9 mouse cellular contexts compared by ENCODE assay signal in the genomic region with DNA sequence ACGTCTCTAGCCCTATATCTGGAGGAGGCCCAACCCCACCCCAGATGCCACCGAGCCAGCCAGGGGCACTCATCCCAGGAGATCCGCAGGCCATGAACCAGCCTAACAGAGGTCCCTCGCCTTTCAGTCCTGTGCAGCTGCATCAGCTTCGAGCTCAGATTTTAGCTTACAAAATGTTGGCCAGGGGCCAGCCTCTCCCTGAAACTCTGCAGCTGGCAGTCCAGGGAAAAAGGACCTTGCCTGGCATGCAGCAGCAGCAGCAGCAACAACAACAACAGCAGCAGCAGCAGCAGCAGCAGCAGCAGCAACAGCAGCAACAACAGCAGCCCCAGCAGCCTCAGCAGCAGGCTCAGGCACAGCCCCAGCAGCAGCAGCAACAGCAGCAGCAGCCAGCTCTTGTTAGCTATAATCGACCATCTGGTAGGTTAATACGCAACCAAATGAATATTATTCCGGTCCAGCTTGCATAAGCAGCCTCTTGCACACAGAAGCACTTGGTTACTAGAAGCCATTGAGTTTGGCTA. TPM values are rescaled to one million over a fixed set of nuclear protein-coding genes. Genes with fewer than 3 reads are reported as not detected.
DNase-seq lines count a peak whose midpoint lies in the region; ATAC-seq lines count a peak whose summit lies in the region.
"Had no signal": no experiment of that assay in that cellular context is flagged by ENCODE, and none has a peak within 500 bp of the region (broad histone marks: within the 10 kb centered on the region; RNA-seq: fewer than 3 reads in every experiment).

No protein-coding gene starts in this region.

- no peak overlapping the region for H3K4me3 ChIP-seq in kidney, embryonic 15.5 days (replicated peaks)

- H3K36me3 ChIP-seq in kidney, embryonic 15.5 days: 0 out of 2 replicates have a peak, but pooled peaks cover 3% of the 10 kb centered on the region

- no peaks in the 10 kb centered on the region for H3K27me3 ChIP-seq in kidney, embryonic 15.5 days

- no peak overlapping the region for H3K9ac ChIP-seq in kidney, embryonic 15.5 days

- peak; percentile 23 for DNase-seq in cerebellum, adult 8-10 months
- DNase-seq in cerebellum, adult 9-11 months: no peak
- peak; percentile 42 for DNase-seq in retina, postnatal 1 day
- DNase-seq in retina, embryonic 14.5 days (ENCODE audit: low spot score): no peak
- DNase-seq in lung, postnatal 4 days: peak; percentile 18 to 60

- no peaks in the 10 kb centered on the region for H3K9me3 ChIP-seq in kidney, embryonic 15.5 days (replicated peaks)

- H3K27ac ChIP-seq in kidney, embryonic 15.5 days: peak overlapping the region; percentile 51; the same call in 1 of the 2 replicates
- H3K27ac ChIP-seq: macrophage had no signal

- peaks cover 7% of the 10 kb centered on the region for H3K4me1 ChIP-seq in kidney, embryonic 15.5 days

- WGBS in kidney, embryonic 15.5 days: 45% methylated on average over 8 of the region's 8 CpGs

- 0 out of 2 replicates have a peak, but pooled peaks have one; percentile 52 for ATAC-seq in kidney, embryonic 15.5 days (replicated peaks; ENCODE audit: low FRiP score)
- no peak for ATAC-seq in erythroblast, adult 5-6 weeks (replicated peaks; ENCODE audit: low FRiP score, poor library complexity, severe bottlenecking)
- ATAC-seq in CD4-positive, CD25-positive, alpha-beta regulatory T cell, adult 4 months: no peak

- H3K4me2 ChIP-seq in kidney, embryonic 15.5 days: no peak overlapping the region

RNA-seq across cellular contexts. Expression of gene Smarca2, which starts 25.9 kb away (rescaled TPM):
- polyA plus RNA-seq in kidney, embryonic 15.5 days (2015; fragmentation: Nextera tagmentation; extraction: Ambion mirVana): 45.5 and 46.2 TPM in 2 replicates
- total RNA-seq in erythroblast, adult 5-6 weeks (2015; ENCODE audit: low replicate concordance): 24.9 and 37.1 TPM in 2 replicates
- total RNA-seq in erythroblast, adult 5-6 weeks (2017; ENCODE audit: low replicate concordance): 6.8 and 21.5 TPM in 2 replicates
- polyA plus RNA-seq in CD4-positive, CD25-positive, alpha-beta regulatory T cell, adult 4 months (2017; shearing (Covaris generic)): 10 to 100 TPM; 40.8 to 49.9 TPM

Comparison
In these comparisons a context has a peak if more than half of its experiments do, and no peak if none do; other contexts are left out.
1. DNase-seq: peak in cerebellum, adult 8-10 months (single experiment), retina, postnatal 1 day (single experiment) and lung, postnatal 4 days (2 of 2); none in cerebellum, adult 9-11 months (single experiment) and retina, embryonic 14.5 days (single experiment).